Mouse (Mus musculus) MEL (cell line): ENCODE results near the gene Srgap2. TPM values are rescaled to one million over a fixed set of nuclear protein-coding genes. Genes with fewer than 3 reads are reported as not detected.
A peak's percentile ranks its signal among the peaks of the same experiment; 100 is the strongest.

Experiments used
- DNase-seq: peaks from one replicate; pipeline ENCODE4 v3.0.0; 2011; ENCODE audit warnings: low read depth, low spot score
- H3K27ac ChIP-seq: 2 replicates; pipeline ENCODE4 v1.5.1; 2012; ENCODE audit warnings: low read depth, mild to moderate bottlenecking, control low read depth, low read length, moderate library complexity; ENCODE audit not compliant: control insufficient read depth
- H3K27me3 ChIP-seq, 2 experiments: fragments of 150-350 bp in 1 of 2; sonication (generic) in 1 of 2; 2 replicates each; pipeline ENCODE4 v1.6.1; 2012; ENCODE audit warnings: low read length in 2 of 2, mild to moderate bottlenecking in 2 of 2, improper control_type of control experiment in 1 of 2, moderate library complexity in 1 of 2; ENCODE audit not compliant: insufficient read depth in 2 of 2, control insufficient read depth in 1 of 2
- H3K36me3 ChIP-seq, 2 experiments: 2 replicates each; pipeline ENCODE4 v1.6.1; 2012 to 2014; ENCODE audit warnings: low read length in 2 of 2, improper control_type of control experiment in 1 of 2, inconsistent platforms in 1 of 2, mild to moderate bottlenecking in 1 of 2; ENCODE audit not compliant: insufficient read depth in 2 of 2, control insufficient read depth in 1 of 2
- H3K4me1 ChIP-seq, 2 experiments: fragments of 150-350 bp in 1 of 2; sonication (generic) in 1 of 2; 2 replicates each; pipeline ENCODE4 v1.6.1; 2012; ENCODE audit warnings: low read length in 2 of 2, improper control_type of control experiment in 1 of 2, mild to moderate bottlenecking in 1 of 2; ENCODE audit not compliant: insufficient read depth in 2 of 2, control insufficient read depth in 1 of 2
- H3K4me3 ChIP-seq, 2 experiments: fragments of 150-350 bp in 1 of 2; sonication (generic) in 1 of 2; 2 replicates each; pipeline ENCODE4 v1.5.1; 2012; ENCODE audit warnings: low read depth in 2 of 2, low read length in 2 of 2, mild to moderate bottlenecking in 2 of 2, moderate library complexity in 2 of 2, control low read depth in 1 of 2, improper control_type of control experiment in 1 of 2; ENCODE audit not compliant: control insufficient read depth in 1 of 2, insufficient read depth in 1 of 2
- H3K79me2 ChIP-seq: 2 replicates; pipeline ENCODE4 v1.6.1; 2012; ENCODE audit warnings: mild to moderate bottlenecking, low read length, moderate library complexity; ENCODE audit not compliant: control insufficient read depth, poor library complexity, insufficient read depth
- H3K9ac ChIP-seq: 2 replicates; pipeline ENCODE4 v1.6.1; 2012; ENCODE audit warnings: low read depth, mild to moderate bottlenecking, control low read depth, low read length, moderate library complexity; ENCODE audit not compliant: control insufficient read depth, poor library complexity, severe bottlenecking
- H3K9me3 ChIP-seq: fragments of 150-350 bp; sonication (generic); replicated peaks from 2 replicates; pipeline ENCODE4 v1.6.1; 2012; ENCODE audit warnings: mild to moderate bottlenecking, low read length, improper control_type of control experiment, moderate library complexity; ENCODE audit not compliant: insufficient read depth
- CHD1 ChIP-seq: IDR thresholded peaks from 2 replicates; pipeline ENCODE4 v1.6.1; 2012; ENCODE audit warnings: low read depth, mild to moderate bottlenecking, inconsistent platforms, low read length, improper control_type of control experiment
- CTCF ChIP-seq, 3 experiments: IDR thresholded peaks in 2 of 3; conservative IDR thresholded peaks in 1 of 3; 2 replicates each; pipeline ENCODE4 v1.5.1; 2011 to 2012; ENCODE audit warnings: low read length in 3 of 3, low read depth in 2 of 3, mild to moderate bottlenecking in 2 of 3, improper control_type of control experiment in 1 of 3, inconsistent platforms in 1 of 3, mixed read lengths in 1 of 3, moderate library complexity in 1 of 3; ENCODE audit not compliant: control insufficient read depth in 1 of 3, insufficient read depth in 1 of 3, poor library complexity in 1 of 3, severe bottlenecking in 1 of 3
- ELF1 ChIP-seq: IDR thresholded peaks from 2 replicates; pipeline ENCODE4 v1.6.1; 2014; ENCODE audit warnings: low read depth, mild to moderate bottlenecking, inconsistent platforms, low read length, improper control_type of control experiment, moderate library complexity
- EP300 ChIP-seq, 2 experiments: IDR thresholded peaks; 2 replicates each; pipeline ENCODE4 v1.6.1; 2011; ENCODE audit warnings: improper control_type of control experiment in 2 of 2, low read length in 2 of 2, low read depth in 1 of 2, mild to moderate bottlenecking in 1 of 2
- KAT2A ChIP-seq: conservative IDR thresholded peaks from 2 replicates; pipeline ENCODE4 v1.6.1; 2012; ENCODE audit warnings: low read depth, low read length, improper control_type of control experiment, inconsistent platforms
- MAFK ChIP-seq: IDR thresholded peaks from 2 replicates; pipeline ENCODE4 v1.6.1; 2011; ENCODE audit warnings: low read depth, mild to moderate bottlenecking, low read length, improper control_type of control experiment, borderline replicate concordance
- MAX ChIP-seq: IDR thresholded peaks from 2 replicates; pipeline ENCODE4 v1.6.1; 2011; ENCODE audit warnings: low read length, improper control_type of control experiment
- MYB ChIP-seq: IDR thresholded peaks from 2 replicates; pipeline ENCODE4 v1.6.1; 2011; ENCODE audit warnings: mild to moderate bottlenecking, low read depth, low read length, improper control_type of control experiment
- MYC ChIP-seq: IDR thresholded peaks from 2 replicates; pipeline ENCODE4 v1.6.1; 2011; ENCODE audit warnings: low read depth, mild to moderate bottlenecking, low read length, improper control_type of control experiment, moderate library complexity
- NELFE ChIP-seq: IDR thresholded peaks from 2 replicates; pipeline ENCODE4 v1.6.1; 2011; ENCODE audit warnings: low read depth, low read length, improper control_type of control experiment
- NRF1 ChIP-seq: IDR thresholded peaks from 2 replicates; pipeline ENCODE4 v1.6.1; 2014; ENCODE audit warnings: low read depth, mild to moderate bottlenecking, inconsistent platforms, low read length, improper control_type of control experiment, moderate library complexity; ENCODE audit not compliant: poor library complexity, insufficient read depth, severe bottlenecking
- POLR2AphosphoS5 ChIP-seq: IDR thresholded peaks from 2 replicates; pipeline ENCODE4 v1.6.1; 2012; ENCODE audit warnings: low read depth, borderline replicate concordance, mild to moderate bottlenecking, inconsistent platforms, low read length, moderate library complexity, mixed read lengths
- RAD21 ChIP-seq: IDR thresholded peaks from 2 replicates; pipeline ENCODE4 v1.6.1; 2011; ENCODE audit warnings: mild to moderate bottlenecking, low read depth, low read length, improper control_type of control experiment
- RCOR1 ChIP-seq: IDR thresholded peaks from 2 replicates; pipeline ENCODE4 v1.6.1; 2012; ENCODE audit warnings: low read depth, mild to moderate bottlenecking, inconsistent platforms, low read length, improper control_type of control experiment
- SMC3 ChIP-seq: IDR thresholded peaks from 2 replicates; pipeline ENCODE4 v1.6.1; 2011; ENCODE audit warnings: low read depth, low read length, improper control_type of control experiment
- TAL1 ChIP-seq: IDR thresholded peaks from 2 replicates; pipeline ENCODE4 v1.6.1; 2012; ENCODE audit warnings: mild to moderate bottlenecking, inconsistent platforms, low read length, moderate library complexity, mixed read lengths
- TBP ChIP-seq: IDR thresholded peaks from 2 replicates; pipeline ENCODE4 v1.8.0; 2011; ENCODE audit warnings: low read depth, low read length, improper control_type of control experiment
- UBTF ChIP-seq: IDR thresholded peaks from 2 replicates; pipeline ENCODE4 v1.6.1; 2012; ENCODE audit warnings: low read depth, mild to moderate bottlenecking, inconsistent platforms, low read length, improper control_type of control experiment, moderate library complexity, borderline replicate concordance; ENCODE audit not compliant: insufficient read depth
- ZNF384 ChIP-seq: IDR thresholded peaks from 2 replicates; pipeline ENCODE4 v1.6.1; 2012; ENCODE audit warnings: low read depth, mild to moderate bottlenecking, inconsistent platforms, low read length, improper control_type of control experiment
- polyA plus RNA-seq, 2 experiments: library from polyadenylated mRNA; stranded (reverse) in 1 of 2; unstranded in 1 of 2; fragments of >175 nt in 1 of 2; fragments of >200 nt in 1 of 2; gene quantifications; 2 replicates each; pipeline versions ENCODE4 v1.2.1 to v1.2.4; 2012; ENCODE audit warnings: low replicate concordance in 2 of 2, low read depth in 1 of 2; ENCODE audit not compliant: insufficient read length in 2 of 2, insufficient read depth in 1 of 2, missing spikeins in 1 of 2
- total RNA-seq: library from RNA; depleted of rRNA; stranded (reverse); fragments of 300-350 nt; gene quantifications from 2 replicates; pipeline ENCODE4 v1.2.3, GENCODE M21; 2012

Gene Srgap2
- total and polyA plus RNA-seq, 3 experiments = 9.0 to 25.3 TPM; not detected in 1

GRCm38 (mm10) chr1:131295200-131295599 lies 232.0 kb downstream of the Srgap2 start:
- Histone ChIP-seq H3K9ac (no peak overlapping the region), H3K27ac (no peak overlapping the region), H3K4me3 (no peak overlapping the region), H3K9me3 (no peaks in the 10 kb centered on the region), H3K27me3 (no peaks in the 10 kb centered on the region), H3K4me1 (no peaks in the 10 kb centered on the region), H3K36me3 (peaks cover 0 to 3% of the 10 kb centered on the region in 2 experiments; a peak in 2 of 4 replicates), H3K79me2 (no peaks in the 10 kb centered on the region)
- DNase-seq = no peak
- TF ChIP-seq ELF1 (no peak), NRF1 (no peak), MYB (no peak), KAT2A (no peak)

- TF ChIP-seq MYC (no peak), MAFK (no peak), MYB (no peak)
- no peaks in the 10 kb centered on the region for H3K4me1 ChIP-seq
- H3K9ac ChIP-seq = no peak overlapping the region
- no peak for DNase-seq
- no peak overlapping the region for H3K27ac ChIP-seq
- no peak overlapping the region for H3K4me3 ChIP-seq
- H3K27me3 ChIP-seq = no peaks in the 10 kb centered on the region
- H3K9me3 ChIP-seq = no peaks in the 10 kb centered on the region
- H3K79me2 ChIP-seq = no peaks in the 10 kb centered on the region
- H3K36me3 ChIP-seq = peaks cover 0 to 4% of the 10 kb centered on the region in 2 experiments; a peak in 2 of 4 replicates
Measured at GRCm38 (mm10) chr1:131293922-131294250, 233.3 kb downstream of the Srgap2 start.

GRCm38 (mm10) chr1:131293221-131293921 lies 233.8 kb downstream of the Srgap2 start:
- peak; percentile 26 for DNase-seq
- H3K36me3 ChIP-seq = peaks cover 0 to 4% of the 10 kb centered on the region in 2 experiments; a peak in 2 of 4 replicates
- H3K4me3 ChIP-seq = no peak overlapping the region
- H3K9me3 ChIP-seq = no peaks in the 10 kb centered on the region
- H3K27ac ChIP-seq = no peak overlapping the region
- no peaks in the 10 kb centered on the region for H3K27me3 ChIP-seq
- no peaks in the 10 kb centered on the region for H3K4me1 ChIP-seq
- H3K9ac ChIP-seq = no peak overlapping the region
- no peaks in the 10 kb centered on the region for H3K79me2 ChIP-seq
- peak; percentile 53 for TF ChIP-seq SMC3
- no peak for TF ChIP-seq UBTF
- TF ChIP-seq RCOR1 = no peak
- TF ChIP-seq NELFE = no peak
- no peak for TF ChIP-seq TBP
- no peak for TF ChIP-seq ZNF384
- TF ChIP-seq RAD21 = peak; percentile 55
- no peak for TF ChIP-seq MAX
- TF ChIP-seq CTCF (IDR thresholded peaks at IDR 0.05 in 2 of 3, conservative IDR thresholded peaks at IDR 0.05 in 1 of 3; ENCODE audit: control insufficient read depth in 1 of 3, insufficient read depth in 1 of 3, low read depth in 2 of 3, low read length in 3 of 3, poor library complexity in 1 of 3, severe bottlenecking in 1 of 3) = peak in 2 of 3 experiments; percentile 5 to 46; a peak in 2 of 6 replicates
- no peak for TF ChIP-seq CHD1
- no peak for TF ChIP-seq TAL1
- TF ChIP-seq POLR2AphosphoS5 = no peak
- TF ChIP-seq EP300 (IDR thresholded peaks at IDR 0.05; ENCODE audit: low read depth in 1 of 2, low read length in 2 of 2) = no peak
- TF ChIP-seq, all 39 proteins: peak for 3
